Mouse (Mus musculus) ovary, postnatal 10 days (tissue): ENCODE data around the gene Pdk4.

ENCODE experiments used
- DNase-seq: peaks from one replicate; pipeline ENCODE4 v3.0.0; 2022; ENCODE audit warnings: low spot score

The Pdk4 gene

GRCm38 (mm10) chr6:5444331-5444898 lies 51.7 kb downstream of the Pdk4 start:
- DNase-seq, result no peak

GRCm38 (mm10) chr6:5443104-5443863 lies 52.8 kb downstream of the Pdk4 start:
- no peak for DNase-seq

DNA sequence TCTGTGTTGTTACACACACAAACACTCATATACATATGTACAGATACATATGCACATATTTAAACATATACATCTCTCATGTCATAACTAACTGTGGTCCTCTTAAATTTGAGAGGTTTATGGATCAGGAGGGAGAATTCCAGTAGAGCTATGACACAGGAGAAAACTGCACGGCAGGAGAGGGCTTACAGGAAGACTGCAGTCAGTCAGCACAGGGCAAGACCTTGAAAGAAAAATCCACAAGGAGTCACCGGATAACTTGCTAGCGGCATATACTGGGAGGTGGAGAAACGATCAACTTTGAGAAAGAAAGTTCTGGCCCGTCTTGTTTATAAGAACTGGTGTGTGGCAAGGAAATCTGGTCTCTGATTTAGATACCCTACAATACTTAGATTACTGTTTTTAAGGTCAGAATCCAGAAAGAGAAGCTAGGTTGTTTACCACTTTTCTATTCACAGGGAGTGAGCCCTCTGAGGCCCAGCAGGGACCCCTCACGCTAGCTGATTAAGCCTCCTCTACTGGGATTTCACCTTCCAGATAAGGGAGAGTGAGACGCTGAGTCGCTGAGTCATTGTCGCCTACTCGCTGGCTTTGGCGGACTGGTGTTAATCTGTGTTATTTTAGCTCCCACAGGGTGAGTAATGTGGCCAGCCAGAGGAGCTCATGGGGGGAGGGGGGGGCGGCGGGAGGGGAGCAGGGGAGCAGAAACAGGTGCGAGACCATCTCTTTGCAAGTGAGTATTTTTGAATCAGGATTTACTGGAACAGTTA lies 53.6 kb downstream of the Pdk4 start:
- DNase-seq, result no peak

GRCm38 (mm10) chr6:5441221-5441620 lies 54.9 kb downstream of the Pdk4 start:
- DNase-seq, result no peak

- no peak for DNase-seq
Measured at GRCm38 (mm10) chr6:5437757-5438156, 58.4 kb downstream of the Pdk4 start.

DNA sequence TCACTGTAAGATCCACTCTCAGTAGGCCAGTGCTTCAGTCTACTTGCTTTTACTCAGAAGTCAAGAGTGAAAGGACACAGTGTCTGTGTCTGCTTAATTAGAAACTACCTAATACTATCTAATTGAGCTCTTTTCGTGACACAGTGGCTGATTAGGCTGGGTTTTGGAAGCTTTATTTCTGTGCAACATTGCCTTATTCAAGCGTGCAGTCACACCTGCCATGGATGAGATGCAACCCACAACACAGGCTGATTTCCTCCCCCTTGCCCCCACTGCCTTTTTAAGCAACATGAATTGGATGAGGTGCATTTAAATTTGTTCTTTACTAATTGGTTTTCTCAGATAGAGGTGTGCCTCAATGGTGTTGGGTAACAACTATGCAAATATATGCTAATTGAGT lies 62.2 kb downstream of the Pdk4 start:
- no peak for DNase-seq
